8 mouse cellular contexts compared by ENCODE assay signal in the genomic region with DNA sequence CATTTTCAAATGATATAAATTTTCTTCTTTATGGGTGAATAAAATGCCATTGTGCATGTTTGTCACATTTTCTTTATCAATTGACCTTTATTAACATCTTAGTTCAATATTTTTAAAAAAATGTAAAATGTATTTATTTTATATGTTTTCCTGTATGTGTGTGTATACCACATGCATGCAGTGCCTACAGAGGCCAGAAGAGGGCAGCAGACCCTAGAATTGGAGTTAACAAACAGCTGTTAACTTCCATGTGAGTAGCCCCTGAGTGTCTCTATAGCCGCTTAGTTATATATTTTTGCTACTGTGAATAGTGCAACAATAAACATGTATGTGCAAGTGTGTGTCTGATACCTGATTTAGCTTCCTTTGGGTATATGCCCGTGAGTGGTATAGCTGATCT. TPM values are rescaled to one million over a fixed set of nuclear protein-coding genes. Genes with fewer than 3 reads are reported as not detected.
A peak's percentile ranks its signal among the peaks of the same experiment; 100 is the strongest.
DNase-seq lines count a peak whose midpoint lies in the region; ATAC-seq lines count a peak whose summit lies in the region.

No protein-coding gene starts in this region.

- no peaks in the 10 kb centered on the region for H3K27me3 ChIP-seq in intestine, embryonic 15.5 days (replicated peaks)

- H3K4me1 ChIP-seq in intestine, embryonic 15.5 days (replicated peaks), result no peaks in the 10 kb centered on the region

- no peak overlapping the region for H3K4me3 ChIP-seq in intestine, embryonic 15.5 days (replicated peaks)

- no peaks in the 10 kb centered on the region for H3K9me3 ChIP-seq in intestine, embryonic 15.5 days

- no peak overlapping the region for H3K27ac ChIP-seq in intestine, embryonic 15.5 days

- H3K9ac ChIP-seq in intestine, embryonic 15.5 days, result no peak overlapping the region

- no peak for ATAC-seq in intestine, embryonic 15.5 days

- WGBS in intestine, embryonic 15.5 days, result 87% methylated on average over 2 of the region's 2 CpGs

- DNase-seq in cerebellum, postnatal 10 days, result peak; percentile 40 to 50
- DNase-seq in cerebellum, adult 18-20 months, result no peak
- peak; percentile 13 to 25 for DNase-seq in left cerebral cortex, postnatal 10 days (ENCODE audit: extremely low spot score in 1 of 2, low spot score in 2 of 2)
- no peak for DNase-seq in left cerebral cortex, postnatal 36 days (ENCODE audit: low spot score in 2 of 2)
- peak; percentile 57 for DNase-seq in ZHBTc4 (ENCODE audit: low read depth, low spot score)
- DNase-seq in lung, adult 18-20 months, result peak; percentile 12 to 26
- no peak for DNase-seq in T-cell, adult 2 months (ENCODE audit: low spot score)

- H3K36me3 ChIP-seq in intestine, embryonic 15.5 days, result no peaks in the 10 kb centered on the region

- H3K4me2 ChIP-seq in intestine, embryonic 15.5 days (replicated peaks), result no peak overlapping the region

- intact Hi-C loops in left cerebral cortex, postnatal 10 days (cut with DNase I), result no loop called here
- intact Hi-C loops in left cerebral cortex, postnatal 36 days (cut with DNase I), result no loop called here

RNA-seq across cellular contexts. Expression of a gene that starts 25.4 kb away (rescaled TPM):
- 1 to 10 TPM in 1 of 2 experiments, under 1 TPM in 1; 0.92 to 1.2 TPM for total RNA-seq in left cerebral cortex, postnatal 10 days (2021)
- under 1 TPM; 0.11 to 0.25 TPM for total RNA-seq in left cerebral cortex, postnatal 36 days (2021)
- polyA plus RNA-seq in intestine, embryonic 15.5 days (2015; fragmentation: Nextera tagmentation; extraction: Ambion mirVana), result 24.5 and 26.6 TPM in 2 replicates

RNA-seq across cellular contexts. Expression of a gene that starts 38.3 kb away (rescaled TPM):
- 100 to 1,000 TPM in 1 of 2 experiments, 10 to 100 TPM in 1; 94.8 to 104 TPM for total RNA-seq in left cerebral cortex, postnatal 10 days (2021)
- 10 to 100 TPM; 54.4 to 65.1 TPM for total RNA-seq in left cerebral cortex, postnatal 36 days (2021)
- 4.9 and 5.9 TPM in 2 replicates for polyA plus RNA-seq in intestine, embryonic 15.5 days (2015; fragmentation: Nextera tagmentation; extraction: Ambion mirVana)

RNA-seq across cellular contexts. Expression of a gene that starts 56.5 kb away (rescaled TPM):
- total RNA-seq in left cerebral cortex, postnatal 10 days (2021), result 1 to 10 TPM; 4.3 to 5.6 TPM
- 1 to 10 TPM; 8.1 to 8.7 TPM for total RNA-seq in left cerebral cortex, postnatal 36 days (2021)
- 21.4 and 22.4 TPM in 2 replicates for polyA plus RNA-seq in intestine, embryonic 15.5 days (2015; fragmentation: Nextera tagmentation; extraction: Ambion mirVana)

Comparison
In these comparisons a context has a peak if more than half of its experiments do, and no peak if none do; other contexts are left out.
1. DNase-seq: peak in cerebellum, postnatal 10 days (2 of 2), left cerebral cortex, postnatal 10 days (2 of 2), ZHBTc4 (single experiment) and lung, adult 18-20 months (2 of 2); none in cerebellum, adult 18-20 months (0 of 2), left cerebral cortex, postnatal 36 days (0 of 2) and T-cell, adult 2 months (single experiment).